Mouse (Mus musculus) kidney, postnatal 14 days (tissue): ENCODE data around the gene Vmn2r90.
A peak's percentile ranks its signal among the peaks of the same experiment; 100 is the strongest.
"Not testable (repeated sequence)": the region's sequence is repeated elsewhere in the genome, so short reads cannot be mapped to it uniquely, and the experiment has no call there.

Experiments used
- DNase-seq: peaks from one replicate; pipeline ENCODE4 v3.0.0; 2022; ENCODE audit warnings: mixed read lengths

The Vmn2r90 gene

DNA sequence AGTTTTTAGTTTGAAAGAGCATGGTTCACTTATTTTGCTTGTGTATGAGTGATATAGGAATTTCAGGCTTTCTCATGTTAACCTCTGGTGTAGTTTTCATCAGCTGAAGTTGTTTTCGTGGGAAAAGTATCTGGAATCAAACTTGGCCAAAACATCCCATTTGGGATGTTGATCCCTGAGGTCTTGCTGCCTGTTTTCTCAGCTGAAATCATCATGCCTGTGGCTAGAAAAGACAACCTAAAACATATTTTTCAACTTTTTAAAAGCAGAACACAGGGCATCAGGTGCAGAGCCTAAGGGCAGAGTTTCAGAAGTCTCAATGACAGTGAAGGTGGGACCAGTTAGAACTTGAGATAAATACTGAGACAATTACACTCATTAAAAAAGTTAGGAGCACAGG lies at the start of gene Vmn2r90:
Vmn2r90 (plus strand) TSS at position 301 of the 400 bp plus-strand sequence.
- no peak for DNase-seq

DNA sequence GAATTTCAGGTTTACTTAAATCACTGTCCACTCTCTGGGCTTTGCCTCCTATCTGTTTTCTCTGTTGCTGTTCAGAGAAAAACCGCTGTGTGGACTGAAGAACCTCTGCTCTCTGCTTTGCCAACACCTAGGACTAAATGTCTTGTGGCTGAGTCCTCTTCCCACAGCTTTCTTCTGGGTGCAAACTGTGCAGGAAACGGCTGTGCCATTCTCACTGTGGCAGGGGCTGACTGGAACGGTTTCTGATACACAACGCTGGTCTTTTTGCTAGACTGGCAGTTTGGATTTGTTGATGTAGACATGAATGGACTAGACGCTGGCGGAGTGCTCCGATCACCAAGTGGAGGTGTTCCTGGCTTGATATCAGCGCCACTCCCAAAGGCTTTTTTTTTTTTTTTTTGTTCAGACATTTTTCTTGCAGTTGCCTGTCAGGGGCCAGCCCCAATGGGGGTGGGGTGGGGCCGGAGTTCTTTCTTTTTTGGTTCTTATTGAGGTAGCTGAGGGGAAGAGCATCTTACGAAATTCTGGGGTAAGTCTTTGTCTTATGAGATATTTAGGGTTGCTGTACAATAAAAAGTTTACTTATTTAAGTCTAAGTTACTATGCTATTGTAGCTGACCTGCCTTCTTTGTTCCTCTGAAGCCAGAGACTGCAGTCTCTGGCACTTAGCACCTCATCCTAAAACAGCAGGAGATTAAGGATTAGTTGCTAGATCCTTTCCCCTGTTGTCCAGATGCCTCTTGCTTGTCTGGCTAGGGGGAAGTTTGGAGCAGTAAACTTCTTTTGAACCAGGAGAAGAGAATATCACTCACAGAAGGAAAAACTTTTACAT lies 48.3 kb upstream of the Vmn2r90 start:
- DNase-seq, result no peak

DNA sequence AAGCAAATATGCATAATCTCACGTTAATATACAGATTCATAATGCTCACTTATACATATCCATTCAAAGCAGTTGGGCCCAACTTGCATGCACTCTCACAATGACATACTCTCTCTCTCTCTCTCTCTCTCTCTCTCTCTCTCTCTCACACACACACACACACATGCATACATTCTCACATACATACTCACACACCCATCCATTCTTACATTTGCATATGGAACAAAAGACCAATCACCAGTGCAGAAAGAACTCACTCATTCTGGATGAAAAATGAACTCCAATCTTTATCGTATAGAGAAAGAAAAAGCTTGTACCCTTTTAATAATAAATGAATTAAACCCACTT lies 47.7 kb upstream of the Vmn2r90 start:
- no peak for DNase-seq

DNA sequence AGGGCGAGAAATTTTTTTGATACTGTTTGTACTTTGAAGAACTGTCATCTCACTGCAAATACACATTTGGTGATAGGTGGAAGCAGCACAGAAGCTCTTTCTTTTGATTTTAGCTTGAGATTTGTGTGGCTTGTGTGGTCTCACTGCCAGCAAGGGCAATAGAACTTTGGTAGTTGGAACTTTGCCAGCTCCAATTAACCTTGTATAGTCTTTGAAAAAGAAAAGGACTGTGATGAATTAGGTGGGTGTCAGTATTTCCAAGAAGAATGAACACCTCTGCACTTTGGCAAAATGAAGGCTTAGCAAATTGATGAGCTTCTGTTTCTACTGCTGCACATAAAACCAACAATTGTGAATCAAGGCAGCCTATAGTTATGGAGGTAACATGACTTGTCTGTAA lies 24.8 kb upstream of the Vmn2r90 start:
- no peak for DNase-seq

DNA sequence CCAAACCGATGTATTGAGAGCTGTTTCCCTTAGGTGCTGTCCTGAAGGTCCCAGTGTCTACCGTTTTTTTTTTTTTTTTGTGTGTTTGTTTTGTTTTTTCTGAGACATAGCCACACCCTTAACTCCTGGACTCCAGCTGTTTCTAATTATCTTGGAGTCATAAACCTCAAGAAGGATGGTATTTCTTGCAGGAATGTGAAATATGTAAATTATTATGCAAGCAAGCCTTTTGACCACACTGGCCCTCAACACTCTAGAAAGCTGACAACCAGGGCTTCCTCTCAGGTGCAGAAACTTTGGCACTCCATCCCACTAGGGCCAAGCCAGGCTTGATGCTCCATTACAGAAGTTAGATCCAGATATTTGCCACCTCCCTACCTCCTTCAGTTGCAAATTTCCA lies 12.9 kb upstream of the Vmn2r90 start:
- no peak for DNase-seq

DNA sequence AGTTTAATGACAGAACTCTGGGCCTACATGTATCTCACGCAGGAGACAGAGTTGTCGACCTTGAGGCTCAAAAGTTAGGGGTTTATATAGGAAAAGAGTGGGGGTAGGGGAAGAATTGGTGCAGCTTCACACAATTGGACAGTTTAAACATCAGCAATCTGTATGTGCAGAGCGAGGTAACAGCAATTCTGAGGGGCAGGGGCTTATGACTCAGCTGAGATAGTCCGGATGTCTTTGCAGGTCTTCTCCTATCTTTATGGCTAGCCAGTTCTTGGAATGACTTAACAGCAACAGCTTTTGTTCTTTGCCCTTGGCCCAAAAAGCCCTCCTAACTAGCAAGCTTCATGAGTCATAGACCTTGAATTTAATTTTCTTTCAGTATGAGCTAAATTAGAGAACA lies 28.8 kb downstream of the Vmn2r90 start:
- DNase-seq, result not testable (repeated sequence)

DNA sequence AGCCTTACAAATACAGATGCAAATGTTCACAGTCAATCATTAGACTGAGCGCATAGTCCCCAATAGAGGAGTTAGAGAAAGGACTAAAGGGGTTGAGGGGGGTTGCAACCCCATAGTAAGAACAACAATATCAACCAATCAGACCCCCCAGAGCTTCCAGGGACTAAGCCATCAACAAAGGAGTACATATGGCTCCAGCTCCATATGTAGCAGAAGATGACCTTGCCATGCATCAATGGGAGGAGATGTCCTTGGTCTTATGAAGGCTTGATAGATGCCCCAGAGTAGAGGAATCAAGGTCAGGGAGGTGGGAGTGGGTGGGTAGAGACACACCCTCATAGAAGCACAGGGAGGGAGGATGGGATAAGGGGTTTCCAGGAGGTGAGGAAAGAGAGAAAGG lies 35.1 kb downstream of the Vmn2r90 start:
- no peak for DNase-seq

DNA sequence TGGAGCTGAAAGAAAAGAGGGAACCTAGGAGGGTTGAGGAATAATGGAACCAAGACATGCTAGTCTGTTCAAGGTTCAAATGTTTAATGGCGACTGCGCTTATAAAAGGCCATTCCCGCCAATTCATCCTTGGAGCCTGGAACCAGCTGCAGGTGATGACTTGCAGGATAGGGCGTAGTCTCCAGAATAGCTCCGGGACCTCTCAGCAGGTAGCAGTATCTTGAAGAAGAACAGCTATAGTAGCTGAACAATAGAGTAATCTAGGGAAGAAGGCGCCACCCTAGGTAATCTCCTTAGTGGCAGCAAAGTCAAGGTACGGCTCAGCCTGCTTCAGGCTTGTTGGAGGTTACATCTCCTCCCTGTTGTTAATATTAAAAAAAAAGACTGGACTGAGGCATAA lies 35.8 kb downstream of the Vmn2r90 start:
- not testable (repeated sequence) for DNase-seq

DNA sequence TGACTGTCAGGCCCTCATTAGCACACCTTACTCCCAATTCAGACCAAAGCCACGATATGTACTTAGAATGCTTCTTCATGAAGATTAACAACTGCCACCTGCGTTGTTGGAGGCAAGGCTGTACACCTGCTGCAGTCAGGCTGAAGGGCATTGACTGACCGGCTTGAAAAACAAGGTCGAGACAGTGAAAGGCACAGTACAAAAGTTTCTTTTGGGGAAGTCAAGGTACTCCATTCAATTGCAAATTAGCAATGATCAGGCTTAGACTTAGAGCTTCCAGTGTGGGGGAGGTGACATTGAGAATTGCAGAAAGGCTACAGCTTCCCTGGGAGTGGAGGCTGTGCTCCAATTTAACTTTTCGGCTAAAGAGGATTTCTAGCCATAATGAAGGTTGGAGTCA lies 36.4 kb downstream of the Vmn2r90 start:
- not testable (repeated sequence) for DNase-seq

DNA sequence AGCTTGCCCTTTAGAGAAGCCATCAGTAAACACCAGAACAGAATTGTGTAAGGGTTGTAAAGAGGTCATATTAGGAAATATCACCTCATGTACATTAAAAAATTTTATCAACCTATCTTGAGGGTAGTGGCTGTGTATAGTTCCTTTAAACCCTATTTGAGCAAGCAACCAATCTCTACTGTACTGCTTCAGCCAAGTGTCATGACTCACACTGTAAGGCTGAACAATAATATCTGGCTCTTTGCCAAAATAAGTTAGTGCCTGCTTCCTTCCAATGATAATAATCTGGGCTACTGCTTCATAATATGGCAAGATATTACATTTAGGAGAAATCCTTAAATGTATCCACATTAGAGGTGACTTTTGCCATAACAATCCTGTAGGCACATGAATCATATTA lies 38.0 kb downstream of the Vmn2r90 start:
- not testable (repeated sequence) for DNase-seq

DNA sequence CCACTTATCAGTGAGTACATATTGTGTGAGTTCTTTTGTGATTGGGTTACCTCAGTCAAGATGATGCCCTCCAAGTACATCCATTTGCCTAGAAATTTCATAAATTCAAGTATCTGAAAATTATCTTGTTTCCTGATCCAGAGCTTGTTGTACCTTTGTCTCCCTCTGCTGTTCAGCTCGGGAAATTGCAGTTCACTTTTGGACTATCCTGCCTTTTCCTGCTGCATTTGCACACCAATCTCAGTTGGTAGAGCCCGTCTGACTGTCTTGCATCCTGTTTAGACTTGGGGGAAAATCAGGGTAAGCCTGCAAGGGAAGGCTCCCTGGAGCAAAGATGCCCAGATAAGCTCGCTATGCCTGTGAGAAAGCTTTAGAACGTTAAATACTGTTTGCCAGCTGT lies 45.8 kb downstream of the Vmn2r90 start:
- DNase-seq, result peak; percentile 44

DNA sequence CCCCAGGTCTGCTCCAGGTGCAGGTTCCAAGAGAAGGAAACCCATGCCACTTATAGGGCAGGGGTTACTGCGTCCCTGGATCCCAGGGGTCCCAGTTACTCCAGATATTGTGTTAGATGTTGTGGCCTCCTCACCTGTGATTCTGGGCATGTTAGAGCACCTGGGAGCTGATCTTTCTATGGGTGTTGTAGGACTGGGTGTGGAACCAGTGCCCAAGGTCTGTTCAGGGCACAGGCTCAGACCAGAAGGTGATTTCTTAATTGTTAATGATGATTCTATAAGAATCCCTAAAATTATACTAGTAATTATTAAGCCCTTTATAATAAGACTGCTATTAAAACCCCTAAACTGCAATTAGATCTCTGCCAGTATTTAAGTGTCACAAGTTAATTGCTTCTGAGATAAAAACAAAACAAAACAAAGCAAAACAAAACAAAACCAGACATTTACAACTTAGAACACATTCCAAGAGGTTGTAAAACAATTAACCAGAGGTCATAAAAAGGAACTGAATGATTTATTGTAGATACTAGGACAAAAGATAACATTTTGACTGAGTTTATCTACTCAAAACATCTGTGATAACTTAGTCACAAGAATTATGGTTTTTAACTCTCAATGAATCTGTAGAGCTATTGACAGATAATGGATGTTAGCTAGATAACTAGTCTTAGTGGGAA lies 59.2 kb downstream of the Vmn2r90 start:
- no peak for DNase-seq

DNA sequence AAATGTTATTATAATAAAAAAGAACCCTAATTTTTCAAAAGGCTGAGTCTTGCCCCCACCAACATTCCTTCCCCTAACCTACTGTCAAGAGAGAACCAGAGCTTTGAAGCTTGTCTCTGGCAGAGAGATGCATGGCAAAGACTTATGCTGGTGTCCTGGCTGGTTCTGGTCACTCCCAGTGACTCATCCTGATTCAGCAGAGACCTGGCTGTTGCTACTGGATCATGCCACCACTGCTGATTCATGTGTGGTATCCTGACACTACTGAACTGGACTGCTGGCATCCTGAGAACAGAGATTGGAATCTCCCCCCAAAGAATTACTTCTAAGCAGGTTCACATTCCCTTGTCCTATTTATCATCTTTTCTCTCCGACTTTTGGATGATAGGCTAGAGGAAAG lies 60.7 kb downstream of the Vmn2r90 start:
- DNase-seq, result no peak

DNA sequence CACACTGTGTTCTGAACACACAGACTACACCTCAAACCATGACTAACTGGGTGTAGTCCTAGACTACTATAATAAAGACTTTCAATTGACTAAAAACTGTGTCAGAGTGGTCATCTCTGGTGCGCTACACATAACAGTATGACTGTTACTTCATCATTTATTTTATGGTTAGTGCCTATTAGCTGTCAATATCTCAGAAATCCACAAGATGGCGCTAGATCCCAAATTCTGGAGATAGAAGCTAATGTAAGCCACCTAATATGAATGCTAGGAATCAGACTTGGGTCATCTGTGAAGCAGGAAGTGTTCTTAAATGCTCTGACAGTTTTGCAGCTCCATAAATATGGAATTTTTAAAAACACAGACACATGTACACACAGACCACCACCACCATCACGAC lies 62.9 kb downstream of the Vmn2r90 start:
- DNase-seq, result peak; percentile 61
